In genomic region chr6:71908481-71909381, GRCm38 (mm10) we compare ENCODE assay signal across 8 mouse cellular contexts. TPM values are rescaled to one million over a fixed set of nuclear protein-coding genes. Genes with fewer than 3 reads are reported as not detected.
A peak's percentile ranks its signal among the peaks of the same experiment; 100 is the strongest.
DNase-seq lines count a peak whose midpoint lies in the region; ATAC-seq lines count a peak whose summit lies in the region.

Gene Ptcd3 (minus strand): TSS chr6:71908750.
Gene Polr1a (plus strand): TSS chr6:71909053.

- WGBS in heart, embryonic 10.5 days, result under 1% methylated on average over 58 of the region's 58 CpGs
- WGBS in kidney, embryonic 15.5 days, result under 1% methylated on average over 58 of the region's 58 CpGs

- no peaks in the 10 kb centered on the region for H3K27me3 ChIP-seq in heart, embryonic 10.5 days (ENCODE audit: insufficient read depth, poor library complexity, severe bottlenecking)
- H3K27me3 ChIP-seq in kidney, embryonic 15.5 days, result no peaks in the 10 kb centered on the region

- H3K4me2 ChIP-seq in kidney, embryonic 15.5 days, result peak within 1 kb of the TSS; percentile 57

- H3K36me3 ChIP-seq in heart, embryonic 10.5 days, result peaks cover 36% of the 10 kb centered on the region
- H3K36me3 ChIP-seq in kidney, embryonic 15.5 days, result peaks cover 50% of the 10 kb centered on the region

- H3K9ac ChIP-seq in kidney, embryonic 15.5 days, result peak within 1 kb of the TSS; percentile 77

- DNase-seq in B cell, adult 2 months, result peak; percentile 96
- peak; percentile 97 for DNase-seq in brain, adult 2 months (ENCODE audit: low read depth, low spot score)
- DNase-seq in heart, embryonic 10.5 days (ENCODE audit: low spot score), result peak; percentile 96
- peak; percentile 92 for DNase-seq in liver
- peak; percentile 93 to 96 for DNase-seq in spleen, postnatal 4 days (ENCODE audit: low spot score in 2 of 2)

- peaks cover 21% of the 10 kb centered on the region for H3K4me1 ChIP-seq in heart, embryonic 10.5 days
- H3K4me1 ChIP-seq in kidney, embryonic 15.5 days, result peaks cover 19% of the 10 kb centered on the region

- peak; percentile 98 for ATAC-seq in erythroblast, adult 5-6 weeks (replicated peaks; ENCODE audit: low FRiP score, poor library complexity, severe bottlenecking)
- peak; percentile 96 for ATAC-seq in kidney, embryonic 15.5 days (replicated peaks; ENCODE audit: low FRiP score)
- peak; percentile 90 for ATAC-seq in monocyte, adult 5-6 weeks (replicated peaks; ENCODE audit: insufficient number of reproducible peaks, low FRiP score, low TSS enrichment, poor library complexity, severe bottlenecking)

- no peaks in the 10 kb centered on the region for H3K9me3 ChIP-seq in heart, embryonic 10.5 days
- H3K9me3 ChIP-seq in kidney, embryonic 15.5 days (replicated peaks), result no peaks in the 10 kb centered on the region

- H3K4me3 ChIP-seq in heart, embryonic 10.5 days, result peak within 1 kb of the TSS; percentile 79
- H3K4me3 ChIP-seq in kidney, embryonic 15.5 days (replicated peaks), result peak within 1 kb of the TSS; percentile 85

- H3K27ac ChIP-seq in heart, embryonic 10.5 days, result peak within 1 kb of the TSS; percentile 96
- peak within 1 kb of the TSS; percentile 87 for H3K27ac ChIP-seq in kidney, embryonic 15.5 days

RNA-seq across cellular contexts. Expression of gene Ptcd3, which starts in this region (rescaled TPM):
- total RNA-seq in erythroblast, adult 5-6 weeks (2015; ENCODE audit: low replicate concordance), result 26.3 and 53.6 TPM in 2 replicates
- 25.1 and 32.9 TPM in 2 replicates for total RNA-seq in erythroblast, adult 5-6 weeks (2017; ENCODE audit: low replicate concordance)
- polyA plus RNA-seq in heart, embryonic 10.5 days (2016; fragmentation: Nextera tagmentation; extraction: Ambion mirVana), result 140 and 141 TPM in 2 replicates
- 107 and 108 TPM in 2 replicates for polyA plus RNA-seq in kidney, embryonic 15.5 days (2015; fragmentation: Nextera tagmentation; extraction: Ambion mirVana)
- total RNA-seq in monocyte, adult 5-6 weeks (2017), result 70.3 to 105 TPM (median 72.5 TPM) in 3 replicates

RNA-seq across cellular contexts. Expression of gene Polr1a, which starts in this region (rescaled TPM):
- 4.0 and 44.0 TPM in 2 replicates for total RNA-seq in erythroblast, adult 5-6 weeks (2015; ENCODE audit: low replicate concordance)
- total RNA-seq in erythroblast, adult 5-6 weeks (2017; ENCODE audit: low replicate concordance), result 7.7 and 11.3 TPM in 2 replicates
- 37.8 and 40.0 TPM in 2 replicates for polyA plus RNA-seq in heart, embryonic 10.5 days (2016; fragmentation: Nextera tagmentation; extraction: Ambion mirVana)
- 38.2 and 38.5 TPM in 2 replicates for polyA plus RNA-seq in kidney, embryonic 15.5 days (2015; fragmentation: Nextera tagmentation; extraction: Ambion mirVana)
- 28.3 to 32.8 TPM (median 28.6 TPM) in 3 replicates for total RNA-seq in monocyte, adult 5-6 weeks (2017)

Comparison
In these comparisons a context has a peak if more than half of its experiments do, and no peak if none do; other contexts are left out.
1. Peak in every context shown above with its lines: DNase-seq, ATAC-seq, H3K4me3 ChIP-seq and H3K27ac ChIP-seq.